Mouse (Mus musculus): ENCODE data around the gene Stxbp3.

DNA sequence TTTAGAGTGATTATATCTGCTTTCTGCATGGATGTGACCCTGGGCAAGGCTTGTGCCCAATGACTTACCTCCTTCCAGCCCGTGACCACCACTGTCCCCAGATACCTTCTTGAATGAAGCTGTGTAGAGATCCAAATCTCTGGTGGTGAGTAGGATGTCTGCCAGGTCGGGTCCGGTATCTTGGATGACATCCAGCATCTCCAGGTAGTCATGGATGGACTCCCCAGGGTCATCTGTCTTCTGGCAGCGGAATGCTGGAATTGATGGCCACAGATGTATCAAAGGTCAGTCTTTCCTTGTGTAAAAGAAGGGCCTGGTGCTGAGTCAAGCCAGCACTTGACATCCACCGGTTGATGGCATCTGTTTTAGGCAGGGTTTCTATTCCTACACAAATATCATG lies 4.2 kb upstream of the Stxbp3 start:
- TF ChIP-seq CTCF (IDR thresholded peaks at IDR 0.05; ENCODE audit: insufficient read depth, low read depth, low read length) (no peak), POLR2A (IDR thresholded peaks at IDR 0.05; ENCODE audit: insufficient read depth, low read depth, low read length) (no peak)

All from olfactory bulb, adult 2 months (tissue).